Mouse (Mus musculus): ENCODE measurements around the gene Olfr1358. TPM values are rescaled to one million over a fixed set of nuclear protein-coding genes. Genes with fewer than 3 reads are reported as not detected.

Olfr1358 gene
- total RNA-seq, 4 experiments from 2014 or later = not detected

DNA sequence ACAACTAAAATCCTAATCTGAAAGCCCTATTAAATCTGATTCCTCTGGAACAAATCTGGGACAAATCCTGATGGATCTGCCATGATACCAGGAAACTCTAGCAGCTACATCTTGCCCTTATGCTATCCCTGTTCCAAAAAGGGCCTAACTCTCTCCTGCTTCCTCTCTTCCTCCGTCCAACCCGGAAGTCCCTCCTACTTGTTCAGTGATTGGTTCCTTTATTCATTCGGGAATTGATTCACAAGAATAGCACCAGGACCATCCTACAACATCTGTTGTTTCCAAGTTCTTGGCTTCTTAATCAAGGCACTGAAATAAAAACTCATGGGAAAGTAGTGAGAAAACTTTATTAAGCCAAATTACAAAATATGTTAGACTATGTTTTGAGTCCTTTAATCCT is 52.0 kb downstream of the Olfr1358 start:
- DNase-seq (ENCODE audit: low spot score in 2 of 2) = no peak

DNA sequence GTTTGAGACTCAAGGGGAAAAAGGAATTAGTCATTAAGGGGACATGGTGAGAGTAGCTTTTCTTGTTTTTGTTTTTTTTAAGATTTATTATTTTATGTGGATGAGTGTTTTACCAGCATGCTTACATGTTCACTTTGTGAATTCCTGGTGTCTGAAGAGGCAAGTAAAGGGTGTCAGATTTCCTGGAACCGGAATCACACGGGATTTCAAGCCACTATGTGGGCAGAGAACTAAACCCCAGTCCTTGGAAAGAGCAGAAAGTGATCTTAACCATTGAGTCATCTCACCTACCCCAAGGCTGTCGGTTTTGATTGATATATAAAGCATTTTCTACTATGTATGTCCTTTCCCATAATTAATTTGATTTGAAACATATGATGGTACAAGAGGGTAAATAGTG is 52.5 kb downstream of the Olfr1358 start:
- DNase-seq (ENCODE audit: low spot score in 2 of 2) = no peak

Small RNA genes lying within 50 kb of the gene (microRNA-seq; reads per million reads assigned to microRNA genes)
- gene Gm27541 = 0 reads per million in 2 experiments

Other genes starting within 250 kb of the Olfr1358 start
- 100 to 1,000 TPM; 201 to 224 (median 209) TPM for gene Agpat3, start 164.9 kb upstream of the Olfr1358 start, total RNA-seq (2022)
- 100 to 1,000 TPM; 323 to 359 (median 334) TPM for gene Rrp1, start 104.4 kb upstream of the Olfr1358 start, total RNA-seq (2022)
- 10 to 100 TPM; 28.4 to 47.8 (median 36.8) TPM for gene Cstb, start 91.8 kb upstream of the Olfr1358 start, total RNA-seq (2022)
- gene Pdxk, start 52.5 kb upstream of the Olfr1358 start, total RNA-seq (2022) = 100 to 1,000 TPM in 2 of 4 experiments, 10 to 100 TPM in 2; 94.9 to 110 (median 101) TPM
- gene Ilvbl, start 56.9 kb downstream of the Olfr1358 start, total RNA-seq (2022) = 10 to 100 TPM; 21.3 to 41.5 (median 31.6) TPM
- gene Syde1, start 74.5 kb downstream of the Olfr1358 start, total RNA-seq (2022) = 1 to 10 TPM; 6.7 to 9.4 (median 8.4) TPM
- gene Olfr1357, start 100.6 kb downstream of the Olfr1358 start, total RNA-seq (2022) = not detected
- not detected for gene Casp14, start 200.9 kb downstream of the Olfr1358 start, total RNA-seq (2022)
- gene Ccdc105, start 235.6 kb downstream of the Olfr1358 start, total RNA-seq (2022) = under 1 TPM; 0.29 to 0.75 (median 0.45) TPM

All from layer of hippocampus, adult 8-10 months (tissue).